Mouse (Mus musculus) activated CD4-positive, CD25-positive, alpha-beta regulatory T cell, adult 4 months (primary cell): ENCODE data around the gene Gm39566. TPM values are rescaled to one million over a fixed set of nuclear protein-coding genes. Genes with fewer than 3 reads are reported as not detected.

ENCODE experiments used
- polyA plus RNA-seq, 2 experiments: library from polyadenylated mRNA; unstranded; fragments of 100-300 nt; shearing (Covaris generic); gene quantifications; one replicate each; pipeline ENCODE4 v1.2.1; 2017

The Gm39566 gene
- polyA plus RNA-seq, 2 experiments from 2014 or later, result 0.08 TPM; not detected in 1

Other genes with a start within 250 kb of the Gm39566 start
- 10 to 100 TPM; 25.6 to 27.6 TPM for gene Wrap53, start 235.0 kb downstream of the Gm39566 start, polyA plus RNA-seq
- 100 to 1,000 TPM; 231 to 302 TPM for gene Trp53, start 234.9 kb downstream of the Gm39566 start, polyA plus RNA-seq
- gene Atp1b2, start 209.4 kb downstream of the Gm39566 start, polyA plus RNA-seq, result under 1 TPM in 1 of 2 experiments, not detected in 1; 0.46 TPM
- gene Shbg, start 197.4 kb downstream of the Gm39566 start, polyA plus RNA-seq, result not detected
- gene Sat2, start 193.3 kb downstream of the Gm39566 start, polyA plus RNA-seq, result not detected
- 1 to 10 TPM; 6.5 to 7.1 TPM for gene Fxr2, start 182.3 kb downstream of the Gm39566 start, polyA plus RNA-seq
- gene Sox15, start 160.0 kb downstream of the Gm39566 start, polyA plus RNA-seq, result not detected
- gene Mpdu1, start 152.7 kb downstream of the Gm39566 start, polyA plus RNA-seq, result 10 to 100 TPM; 41.3 to 59.7 TPM
- gene Cd68, start 149.1 kb downstream of the Gm39566 start, polyA plus RNA-seq, result 1 to 10 TPM; 3.3 to 5.3 TPM
- gene Eif4a1, start 142.9 kb downstream of the Gm39566 start, polyA plus RNA-seq, result 100 to 1,000 TPM; 202 to 297 TPM
- 10 to 100 TPM; 32.7 to 33.0 TPM for gene Senp3, start 133.2 kb downstream of the Gm39566 start, polyA plus RNA-seq
- gene Tnfsf13, start 129.5 kb downstream of the Gm39566 start, polyA plus RNA-seq, result not detected
- not detected for gene Tnfsf12, start 119.4 kb downstream of the Gm39566 start, polyA plus RNA-seq
- not detected for gene Tnfsfm13, start 119.2 kb downstream of the Gm39566 start, polyA plus RNA-seq
- gene Polr2a, start 56.7 kb downstream of the Gm39566 start, polyA plus RNA-seq, result 10 to 100 TPM; 24.0 to 28.8 TPM
- not detected for gene Slc35g3, start 53.3 kb downstream of the Gm39566 start, polyA plus RNA-seq
- gene Zbtb4, start 49.4 kb downstream of the Gm39566 start, polyA plus RNA-seq, result 1 to 10 TPM; 7.8 to 8.1 TPM
- 1 to 10 TPM in 1 of 2 experiments, under 1 TPM in 1; 0.66 to 4.1 TPM for gene Chrnb1, start 19.4 kb downstream of the Gm39566 start, polyA plus RNA-seq
- gene Fgf11, start 13.4 kb downstream of the Gm39566 start, polyA plus RNA-seq, result not detected
- gene Tmem102, start 9.7 kb downstream of the Gm39566 start, polyA plus RNA-seq, result not detected
- gene Spem2, start 3.2 kb upstream of the Gm39566 start, polyA plus RNA-seq, result not detected
- gene Spem1, start 6.9 kb upstream of the Gm39566 start, polyA plus RNA-seq, result not detected
- gene Nlgn2, start 22.5 kb upstream of the Gm39566 start, polyA plus RNA-seq, result under 1 TPM; 0.59 to 0.66 TPM
- 100 to 1,000 TPM; 127 to 138 TPM for gene Tmem256, start 23.2 kb upstream of the Gm39566 start, polyA plus RNA-seq
- 10 to 100 TPM; 15.4 to 17.5 TPM for gene Plscr3, start 31.1 kb upstream of the Gm39566 start, polyA plus RNA-seq
- not detected for gene Tnk1, start 43.4 kb upstream of the Gm39566 start, polyA plus RNA-seq
- not detected for gene Tmem95, start 62.7 kb upstream of the Gm39566 start, polyA plus RNA-seq
- gene Kctd11, start 66.1 kb upstream of the Gm39566 start, polyA plus RNA-seq, result under 1 TPM in 1 of 2 experiments, not detected in 1; 0.56 TPM
- 100 to 1,000 TPM; 213 to 273 TPM for gene Acap1, start 80.2 kb upstream of the Gm39566 start, polyA plus RNA-seq
- 1 to 10 TPM; 1.1 to 1.2 TPM for gene 2810408A11Rik, start 85.7 kb upstream of the Gm39566 start, polyA plus RNA-seq
- gene Neurl4, start 85.8 kb upstream of the Gm39566 start, polyA plus RNA-seq, result 1 to 10 TPM; 7.9 to 8.0 TPM
- gene Gps2, start 98.6 kb upstream of the Gm39566 start, polyA plus RNA-seq, result 100 to 1,000 TPM in 1 of 2 experiments, 10 to 100 TPM in 1; 90.7 to 106 TPM
- 1,000 to 10,000 TPM; 1,092 to 1,351 TPM for gene Eif5a, start 106.7 kb upstream of the Gm39566 start, polyA plus RNA-seq
- gene Ybx2, start 120.5 kb upstream of the Gm39566 start, polyA plus RNA-seq, result not detected
- gene Slc2a4, start 132.9 kb upstream of the Gm39566 start, polyA plus RNA-seq, result not detected
- gene Cldn7, start 149.5 kb upstream of the Gm39566 start, polyA plus RNA-seq, result not detected
- gene Ctdnep1, start 165.9 kb upstream of the Gm39566 start, polyA plus RNA-seq, result 10 to 100 TPM; 21.4 to 24.8 TPM
- 10 to 100 TPM; 62.1 to 69.7 TPM for gene Elp5, start 167.2 kb upstream of the Gm39566 start, polyA plus RNA-seq
- gene Gabarap, start 175.8 kb upstream of the Gm39566 start, polyA plus RNA-seq, result 100 to 1,000 TPM; 343 to 373 TPM
- gene Phf23, start 180.5 kb upstream of the Gm39566 start, polyA plus RNA-seq, result 10 to 100 TPM; 32.1 to 44.9 TPM
- gene Dvl2, start 185.3 kb upstream of the Gm39566 start, polyA plus RNA-seq, result 1 to 10 TPM; 2.7 to 3.9 TPM
- 100 to 1,000 TPM; 107 to 139 TPM for gene Acadvl, start 200.1 kb upstream of the Gm39566 start, polyA plus RNA-seq
- gene Dlg4, start 201.6 kb upstream of the Gm39566 start, polyA plus RNA-seq, result 10 to 100 TPM in 1 of 2 experiments, 1 to 10 TPM in 1; 9.7 to 11.6 TPM
- gene Asgr1, start 238.8 kb upstream of the Gm39566 start, polyA plus RNA-seq, result not detected